Mouse (Mus musculus): ENCODE results near the gene Stpg3. TPM values are rescaled to one million over a fixed set of nuclear protein-coding genes. Genes with fewer than 3 reads are reported as not detected.

The Stpg3 gene
- polyA plus RNA-seq, 1 experiment from 2014 or later, result not detected

DNA sequence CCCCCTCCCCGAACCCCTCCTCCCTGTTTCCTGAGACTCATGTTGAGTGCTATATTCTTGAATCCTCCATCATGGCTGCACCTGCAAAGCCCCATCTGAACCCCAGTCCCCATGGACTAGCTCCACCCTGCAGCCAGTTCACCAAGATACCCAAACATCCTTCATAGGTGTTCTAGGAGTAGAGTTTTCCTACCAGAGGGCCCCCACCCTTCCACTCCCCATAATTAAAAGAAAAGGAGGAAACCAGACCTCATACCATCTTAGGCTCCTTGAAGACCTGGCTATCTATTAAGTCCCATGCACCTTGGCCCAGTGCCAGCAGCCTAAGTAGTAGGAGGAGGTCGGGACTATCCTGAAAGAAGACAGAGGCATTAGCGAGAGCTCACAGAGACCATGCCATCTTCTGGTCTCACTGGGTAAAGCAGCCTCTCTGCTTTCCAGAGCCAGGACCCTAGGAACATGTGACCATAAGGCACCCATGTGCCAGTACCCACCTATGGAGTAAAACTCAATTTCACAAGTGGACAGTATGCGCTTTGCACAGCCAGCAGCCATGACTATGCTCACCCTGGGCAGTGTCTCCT lies 10.7 kb downstream of the Stpg3 start:
- ATAC-seq (ENCODE audit: insufficient read depth), result 0 out of 2 replicates have a peak, but pooled peaks have one; percentile 27
- no peak overlapping the region for H3K4me3 ChIP-seq (replicated peaks)
- no peak overlapping the region for H3K9ac ChIP-seq
- H3K4me1 ChIP-seq (replicated peaks), result peaks cover 2% of the 10 kb centered on the region; the same call in 1 of the 2 replicates
- H3K36me3 ChIP-seq (replicated peaks), result peaks cover 97% of the 10 kb centered on the region
- no peak overlapping the region for H3K4me2 ChIP-seq
- H3K9me3 ChIP-seq (replicated peaks), result no peaks in the 10 kb centered on the region
- 52% methylated on average over 4 of the region's 4 CpGs for WGBS (ENCODE audit: insufficient replicate concordance)
- no peak overlapping the region for H3K27ac ChIP-seq (replicated peaks)
- no peaks in the 10 kb centered on the region for H3K27me3 ChIP-seq

DNA sequence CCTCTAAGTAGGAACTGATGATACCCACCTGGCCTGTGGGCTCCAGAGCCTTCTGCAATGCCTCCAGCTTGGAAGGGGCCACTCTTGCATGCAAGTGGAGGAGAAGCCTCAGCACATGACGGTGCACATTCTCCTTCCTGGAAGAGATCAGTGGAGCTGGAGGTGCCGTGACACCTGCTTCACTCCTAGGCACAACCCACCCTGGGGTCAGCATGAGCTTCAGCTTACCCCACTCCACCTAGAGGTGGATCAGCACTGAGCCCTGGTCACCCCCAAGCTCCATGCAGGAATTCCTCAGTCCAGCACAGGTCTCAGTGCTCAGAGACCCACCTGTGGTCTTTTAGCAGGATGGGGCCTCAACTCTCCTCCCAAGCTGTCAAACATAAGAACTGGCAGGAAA lies 13.8 kb downstream of the Stpg3 start:
- H3K36me3 ChIP-seq (replicated peaks), result peaks cover 68% of the 10 kb centered on the region
- ATAC-seq (ENCODE audit: insufficient read depth), result no peak
- WGBS (ENCODE audit: insufficient replicate concordance), result 80% methylated on average over 2 of the region's 2 CpGs

DNA sequence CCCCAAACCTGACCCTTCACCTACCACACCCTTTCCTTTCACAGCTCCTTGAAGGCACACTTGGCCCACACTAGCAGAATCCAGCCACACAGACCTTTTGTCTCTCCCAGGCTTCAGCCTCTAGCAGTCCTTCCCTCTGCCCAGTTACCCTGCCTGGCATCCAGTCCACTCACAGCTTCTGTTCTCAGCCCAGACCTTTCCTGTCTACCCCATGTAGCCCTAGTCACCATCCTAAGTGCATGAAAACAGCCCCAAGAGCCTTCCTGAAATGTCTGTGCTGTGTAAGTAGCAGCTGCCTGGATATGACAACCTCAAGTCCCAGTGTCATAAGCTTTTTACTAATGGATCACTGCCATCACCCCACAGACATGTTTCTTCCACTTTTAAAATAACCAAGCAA lies 16.5 kb downstream of the Stpg3 start:
- Histone ChIP-seq H3K4me3 (replicated peaks) (no peak overlapping the region), H3K4me1 (replicated peaks) (peaks cover 52% of the 10 kb centered on the region), H3K9ac (no peak overlapping the region), H3K4me2 (no peak overlapping the region), H3K27ac (replicated peaks) (peak overlapping the region; percentile 77), H3K9me3 (replicated peaks) (no peaks in the 10 kb centered on the region), H3K27me3 (peaks cover 6% of the 10 kb centered on the region; the same call in 1 of the 2 replicates), H3K36me3 (replicated peaks) (peaks cover 42% of the 10 kb centered on the region)
- no peak for ATAC-seq (ENCODE audit: insufficient read depth)

More for the DNA sequence above, 13.8 kb downstream of the Stpg3 start:
- H3K4me3 ChIP-seq (replicated peaks), result no peak overlapping the region
- H3K9ac ChIP-seq, result no peak overlapping the region
- H3K4me1 ChIP-seq (replicated peaks), result peaks cover 25% of the 10 kb centered on the region
- no peaks in the 10 kb centered on the region for H3K27me3 ChIP-seq
- no peak overlapping the region for H3K4me2 ChIP-seq
- H3K27ac ChIP-seq (replicated peaks), result no peak overlapping the region
- H3K9me3 ChIP-seq (replicated peaks), result no peaks in the 10 kb centered on the region

DNA sequence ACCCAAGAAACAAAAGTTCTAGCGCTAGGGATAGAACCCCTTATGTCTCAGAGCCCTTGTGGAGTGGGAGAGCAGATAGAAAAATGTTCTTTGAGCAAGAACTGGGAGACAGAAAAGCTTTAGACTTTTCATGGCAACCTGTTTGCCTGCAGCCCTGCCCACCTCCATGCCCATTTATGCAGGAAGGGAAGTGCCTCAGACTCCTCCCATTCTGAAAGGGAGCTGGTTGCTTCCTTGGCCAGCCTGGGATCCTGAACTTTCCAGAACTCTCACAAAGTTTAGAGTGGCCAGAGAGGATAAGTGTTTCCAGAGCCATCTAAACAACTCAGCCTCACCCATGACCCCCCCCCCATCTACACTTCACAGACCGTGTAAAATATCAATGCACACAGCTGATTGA lies 17.2 kb downstream of the Stpg3 start:
- ATAC-seq (ENCODE audit: insufficient read depth), result no peak
- no peaks in the 10 kb centered on the region for H3K9me3 ChIP-seq (replicated peaks)
- H3K36me3 ChIP-seq (replicated peaks), result peaks cover 34% of the 10 kb centered on the region
- H3K9ac ChIP-seq, result no peak overlapping the region
- 16% methylated on average over 2 of the region's 2 CpGs for WGBS (ENCODE audit: insufficient replicate concordance)
- peak overlapping the region; percentile 84 for H3K4me2 ChIP-seq
- peak overlapping the region; percentile 60; the same call in 1 of the 2 replicates for H3K4me3 ChIP-seq (replicated peaks)
- H3K4me1 ChIP-seq (replicated peaks), result peaks cover 54% of the 10 kb centered on the region
- H3K27ac ChIP-seq (replicated peaks), result peak overlapping the region; percentile 77
- H3K27me3 ChIP-seq, result peaks cover 6% of the 10 kb centered on the region; the same call in 1 of the 2 replicates

DNA sequence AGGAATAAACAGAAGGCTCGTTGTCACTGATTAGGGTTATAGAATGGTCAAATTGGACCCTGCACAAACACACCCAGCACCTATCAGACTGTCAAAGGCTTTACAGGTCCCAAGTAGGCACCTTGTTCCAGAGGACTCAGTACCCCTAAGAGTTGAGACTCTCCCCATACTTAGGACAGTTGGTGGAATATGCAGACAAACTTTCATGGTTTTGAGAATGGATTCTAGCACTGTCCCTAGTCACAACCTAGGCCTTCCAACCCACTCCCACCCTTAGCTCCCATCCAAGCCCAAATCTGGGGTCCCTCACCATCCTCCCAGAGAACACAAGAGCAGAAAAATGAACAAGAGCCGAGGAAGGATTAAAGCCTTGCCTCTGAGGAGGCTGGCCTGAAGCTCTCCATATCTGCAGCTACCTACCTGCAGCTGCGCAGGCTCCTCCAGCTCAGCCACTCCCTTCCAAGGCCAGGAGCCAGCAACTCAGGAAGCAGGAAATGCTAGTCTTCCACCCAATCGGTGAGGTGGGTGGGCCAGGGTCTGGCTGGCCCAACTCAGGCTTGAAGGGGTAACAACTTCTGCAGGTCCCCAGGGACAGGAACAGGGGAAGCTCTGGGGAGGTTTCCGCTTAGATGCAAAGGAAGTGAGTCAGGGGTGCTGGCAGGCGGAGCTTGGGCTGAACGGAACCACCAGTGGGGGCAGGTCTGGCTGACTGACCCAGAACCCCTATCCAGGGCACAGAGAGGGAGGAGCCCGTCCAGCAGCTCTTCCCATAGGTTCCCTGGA lies 18.1 kb downstream of the Stpg3 start, which contains the start of gene Tor4a:
Gene Tor4a (minus strand): TSS at position 715 of the 783 bp plus-strand sequence.
- Histone ChIP-seq H3K27ac (replicated peaks) (peak within 1 kb of the TSS; percentile 77), H3K36me3 (replicated peaks) (peaks cover 26% of the 10 kb centered on the region), H3K4me1 (replicated peaks) (peaks cover 54% of the 10 kb centered on the region), H3K27me3 (peaks cover 6% of the 10 kb centered on the region; the same call in 1 of the 2 replicates), H3K4me2 (peak within 1 kb of the TSS; percentile 84), H3K9me3 (replicated peaks) (no peaks in the 10 kb centered on the region), H3K9ac (peak within 1 kb of the TSS; percentile 50), H3K4me3 (replicated peaks) (peak within 1 kb of the TSS; percentile 60)
- 4% methylated on average over 8 of the region's 8 CpGs for WGBS (ENCODE audit: insufficient replicate concordance)
- ATAC-seq (ENCODE audit: insufficient read depth), result peak; percentile 58

DNA sequence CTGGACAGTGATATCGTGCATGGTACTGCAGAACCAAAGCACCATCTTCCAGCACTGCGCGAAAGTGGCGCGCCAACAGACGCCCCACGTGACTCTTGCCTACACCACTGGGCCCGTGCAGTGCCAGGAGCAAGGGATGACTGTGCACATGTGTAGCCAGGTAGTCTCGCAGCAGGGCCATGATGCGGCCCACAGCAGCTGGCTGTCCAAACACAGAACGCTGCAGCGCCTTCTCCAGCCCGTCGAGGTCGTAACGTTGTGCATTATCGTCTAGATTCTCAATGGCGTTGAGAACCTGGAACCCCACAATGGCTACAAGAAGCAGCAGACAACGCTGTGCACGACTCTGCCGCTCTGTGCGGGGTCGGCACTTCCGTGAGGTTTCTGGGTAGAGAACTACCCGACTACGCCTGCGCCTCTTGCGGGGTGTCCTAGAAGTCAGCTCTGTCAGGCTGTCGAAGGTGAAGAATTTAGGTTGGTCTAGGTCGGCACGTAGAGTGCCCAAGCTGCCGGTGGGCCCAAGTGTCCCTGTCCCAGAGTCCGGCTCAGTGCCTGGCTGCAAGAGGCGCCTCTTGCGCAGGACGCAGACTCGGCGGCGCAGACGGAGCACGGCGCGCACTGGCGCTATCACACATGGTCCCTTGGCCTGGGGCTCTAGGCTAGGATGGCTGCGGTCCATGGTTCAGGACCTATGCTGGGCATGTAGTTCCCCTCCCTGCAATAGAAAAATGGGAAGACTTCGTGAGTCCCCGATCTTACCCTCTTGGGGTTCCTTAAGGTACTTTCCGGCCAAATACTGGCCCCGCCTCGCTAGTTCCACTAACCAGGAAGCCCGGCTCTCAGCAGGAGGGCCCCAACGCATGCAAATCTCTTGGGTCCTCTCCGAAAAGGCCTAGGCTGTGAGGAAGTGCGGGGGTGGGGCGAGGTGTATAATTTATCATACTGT lies 19.0 kb downstream of the Stpg3 start:
- Histone ChIP-seq H3K36me3 (replicated peaks) (peaks cover 17% of the 10 kb centered on the region), H3K4me3 (replicated peaks) (peak overlapping the region; percentile 60), H3K9me3 (replicated peaks) (no peaks in the 10 kb centered on the region), H3K4me1 (replicated peaks) (peaks cover 57% of the 10 kb centered on the region), H3K9ac (peak overlapping the region; percentile 50), H3K27ac (replicated peaks) (peak overlapping the region; percentile 77), H3K4me2 (peak overlapping the region; percentile 84), H3K27me3 (peaks cover 6% of the 10 kb centered on the region; the same call in 1 of the 2 replicates)
- peak; percentile 61 for ATAC-seq (ENCODE audit: insufficient read depth)
- 5% methylated on average over 55 of the region's 55 CpGs for WGBS (ENCODE audit: insufficient replicate concordance)

DNA sequence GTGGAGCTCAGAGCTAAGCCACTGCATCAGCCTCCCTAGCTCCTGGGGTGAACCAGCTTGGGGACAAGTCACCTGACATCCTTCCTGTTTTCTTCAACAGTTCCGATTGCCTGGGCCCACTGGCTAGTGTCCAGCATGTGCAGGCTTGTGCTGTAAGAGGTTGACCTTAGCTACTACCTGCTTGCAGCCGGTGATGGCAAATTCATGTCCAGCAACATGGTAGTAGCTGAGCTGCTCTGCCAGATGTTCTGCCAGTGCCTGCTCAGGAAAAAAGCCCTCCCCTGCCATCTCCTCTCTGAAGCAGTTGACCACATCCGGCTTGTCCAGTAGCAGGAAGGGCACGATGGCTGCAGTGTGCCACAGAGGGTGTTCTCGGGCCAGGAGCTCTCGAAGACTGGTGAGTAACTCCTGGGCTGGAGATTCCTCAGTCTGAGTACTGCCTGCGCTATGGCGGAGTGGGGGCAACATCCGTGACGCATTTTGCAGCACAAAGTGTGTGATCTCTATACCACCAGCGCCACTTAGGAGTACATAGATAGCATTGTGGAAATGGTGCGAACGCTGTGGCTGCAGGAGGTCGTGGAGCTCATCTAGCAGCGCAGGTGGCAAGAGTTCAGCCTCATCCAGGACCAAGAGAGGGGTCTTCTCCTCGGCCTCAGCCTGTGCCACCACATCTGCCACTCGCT lies 19.8 kb downstream of the Stpg3 start:
- ATAC-seq (ENCODE audit: insufficient read depth), result no peak
- H3K36me3 ChIP-seq (replicated peaks), result peaks cover 8% of the 10 kb centered on the region
- H3K27me3 ChIP-seq, result peaks cover 6% of the 10 kb centered on the region; the same call in 1 of the 2 replicates
- H3K4me3 ChIP-seq (replicated peaks), result peak overlapping the region; percentile 60
- peaks cover 57% of the 10 kb centered on the region for H3K4me1 ChIP-seq (replicated peaks)
- H3K9me3 ChIP-seq (replicated peaks), result no peaks in the 10 kb centered on the region
- WGBS (ENCODE audit: insufficient replicate concordance), result 28% methylated on average over 17 of the region's 17 CpGs
- peak overlapping the region; percentile 84 for H3K4me2 ChIP-seq
- peak overlapping the region; percentile 50 for H3K9ac ChIP-seq
- H3K27ac ChIP-seq (replicated peaks), result peak overlapping the region; percentile 77

DNA sequence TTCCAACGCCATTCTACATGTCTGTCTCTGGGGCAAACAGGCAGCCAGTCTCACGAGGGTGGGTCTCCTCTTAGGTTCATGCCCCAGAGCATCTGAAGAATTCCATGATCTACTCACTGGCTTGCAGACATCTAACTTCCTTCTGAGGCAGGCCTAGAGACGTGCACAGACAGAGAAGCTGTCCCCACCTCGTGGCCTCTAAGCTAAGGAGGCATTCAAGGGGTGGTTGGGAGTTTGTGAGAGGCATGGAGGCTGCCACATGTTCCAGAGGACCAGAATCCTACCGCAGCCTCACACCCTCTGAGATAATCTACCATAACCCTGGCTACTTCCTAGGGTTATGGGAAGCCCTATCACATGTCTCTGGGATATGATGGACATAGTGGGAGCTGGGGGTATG lies 20.4 kb downstream of the Stpg3 start:
- Histone ChIP-seq H3K4me1 (replicated peaks) (peaks cover 57% of the 10 kb centered on the region), H3K4me3 (replicated peaks) (no peak overlapping the region), H3K27ac (replicated peaks) (peak overlapping the region; percentile 77; the same call in 1 of the 2 replicates), H3K9me3 (replicated peaks) (no peaks in the 10 kb centered on the region), H3K27me3 (peaks cover 6% of the 10 kb centered on the region; the same call in 1 of the 2 replicates), H3K9ac (no peak overlapping the region; the same call in 1 of the 2 replicates), H3K4me2 (peak overlapping the region; percentile 84), H3K36me3 (replicated peaks) (0 out of 2 replicates have a peak, but pooled peaks cover 2% of the 10 kb centered on the region)
- ATAC-seq (ENCODE audit: insufficient read depth), result no peak
- 18% methylated on average over 5 of the region's 5 CpGs for whole genome bisulfite sequencing (ENCODE audit: insufficient replicate concordance)

DNA sequence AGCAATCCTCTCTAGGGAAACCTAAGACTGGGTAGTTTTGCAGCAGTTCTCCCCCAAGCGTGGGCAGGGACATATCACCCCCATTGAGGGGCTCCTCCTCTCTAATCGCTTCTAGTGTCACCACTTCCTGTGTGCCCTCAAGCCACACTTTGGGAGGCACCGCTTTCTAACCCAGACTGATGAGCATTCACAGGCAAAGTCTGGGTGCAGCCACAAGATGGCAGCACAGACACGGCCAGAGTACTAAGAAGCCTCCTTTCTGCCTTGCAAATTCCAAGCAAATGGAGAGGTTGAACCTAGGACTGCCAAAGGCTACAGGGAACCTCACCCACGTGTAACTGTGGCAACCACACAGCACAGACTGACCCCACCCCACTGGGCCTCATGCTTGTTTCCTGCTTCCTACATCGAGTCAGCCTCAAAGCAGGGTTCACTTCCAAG lies 21.1 kb downstream of the Stpg3 start:
- no peak overlapping the region for H3K4me3 ChIP-seq (replicated peaks)
- peaks cover 57% of the 10 kb centered on the region for H3K4me1 ChIP-seq (replicated peaks)
- no peak overlapping the region for H3K27ac ChIP-seq (replicated peaks)
- no peaks in the 10 kb centered on the region for H3K36me3 ChIP-seq (replicated peaks)
- peak overlapping the region; percentile 84 for H3K4me2 ChIP-seq
- WGBS (ENCODE audit: insufficient replicate concordance), result 1% methylated on average over 6 of the region's 6 CpGs
- peak; percentile 5; the same call in 1 of the 2 replicates for ATAC-seq (ENCODE audit: insufficient read depth)
- H3K9me3 ChIP-seq (replicated peaks), result no peaks in the 10 kb centered on the region
- H3K27me3 ChIP-seq, result peaks cover 6% of the 10 kb centered on the region; the same call in 1 of the 2 replicates
- no peak overlapping the region; the same call in 1 of the 2 replicates for H3K9ac ChIP-seq

DNA sequence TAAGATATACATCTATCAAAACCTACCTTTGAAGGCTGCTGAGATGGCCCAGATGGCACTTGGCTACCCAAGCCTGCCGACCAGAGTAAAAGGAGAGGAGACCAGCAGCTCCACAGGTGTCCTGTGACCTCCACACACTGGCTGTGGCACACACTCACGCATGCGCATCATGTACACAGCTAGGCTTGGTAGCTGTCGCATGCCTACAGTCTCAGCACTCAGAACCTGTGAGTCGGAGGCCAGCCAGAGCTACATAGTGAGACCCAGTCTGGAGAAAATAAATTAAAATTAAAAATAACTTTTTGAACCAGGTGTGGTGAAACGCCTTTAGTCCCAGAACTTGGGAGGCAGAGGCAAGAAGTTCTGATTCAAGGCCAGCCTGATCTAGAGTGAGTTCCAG lies 26.6 kb downstream of the Stpg3 start:
- no peaks in the 10 kb centered on the region for H3K9me3 ChIP-seq (replicated peaks)
- ATAC-seq (ENCODE audit: insufficient read depth), result no peak
- no peak overlapping the region for H3K4me3 ChIP-seq (replicated peaks)
- H3K9ac ChIP-seq, result no peak overlapping the region
- H3K36me3 ChIP-seq (replicated peaks), result no peaks in the 10 kb centered on the region
- H3K4me2 ChIP-seq, result no peak overlapping the region
- no peak overlapping the region for H3K27ac ChIP-seq (replicated peaks)
- 74% methylated on average over 6 of the region's 6 CpGs for WGBS (ENCODE audit: insufficient replicate concordance)
- peaks cover 28% of the 10 kb centered on the region for H3K4me1 ChIP-seq (replicated peaks)
- peaks cover 50% of the 10 kb centered on the region for H3K27me3 ChIP-seq

Measured in liver, embryonic 15.5 days (tissue).